Mouse (Mus musculus) adrenal gland, adult (tissue): ENCODE measurements around the gene Stam2.

Experiments
- DNase-seq, 2 experiments: peaks; one replicate each; pipeline ENCODE4 v3.0.0; 2022 to 2023; ENCODE audit warnings: low spot score in 1 of 2; ENCODE audit not compliant: inconsistent age in 2 of 2

Gene Stam2

GRCm38 (mm10) chr2:52732001-52732400 is 10.1 kb downstream of the Stam2 start:
- no peak for DNase-seq

- DNase-seq: no peak
Observed at GRCm38 (mm10) chr2:52730891-52731290, 11.2 kb downstream of the Stam2 start.

- peak in 1 of 2 experiments; percentile 30 for DNase-seq
Observed at GRCm38 (mm10) chr2:52720231-52721025, 21.7 kb downstream of the Stam2 start.

GRCm38 (mm10) chr2:52717076-52717475 is 25.0 kb downstream of the Stam2 start:
- DNase-seq: no peak

GRCm38 (mm10) chr2:52715538-52715937 is 26.5 kb downstream of the Stam2 start:
- DNase-seq: no peak

GRCm38 (mm10) chr2:52714111-52714510 is 28.0 kb downstream of the Stam2 start:
- DNase-seq: no peak

GRCm38 (mm10) chr2:52710804-52711203 is 31.3 kb downstream of the Stam2 start:
- DNase-seq: no peak

- DNase-seq: no peak
Observed at GRCm38 (mm10) chr2:52709417-52709816, 32.7 kb downstream of the Stam2 start.

- no peak for DNase-seq
Observed at GRCm38 (mm10) chr2:52701368-52702036, 40.6 kb downstream of the Stam2 start.

- DNase-seq: no peak
Observed at GRCm38 (mm10) chr2:52700352-52700751, 41.7 kb downstream of the Stam2 start.

- no peak for DNase-seq
Observed at GRCm38 (mm10) chr2:52694604-52695003, 47.5 kb downstream of the Stam2 start.

GRCm38 (mm10) chr2:52691745-52692144 is 50.3 kb downstream of the Stam2 start:
- no peak for DNase-seq

GRCm38 (mm10) chr2:52686601-52687000 is 55.5 kb downstream of the Stam2 start:
- DNase-seq: no peak

GRCm38 (mm10) chr2:52677589-52677988 is 64.5 kb downstream of the Stam2 start:
- DNase-seq: no peak

GRCm38 (mm10) chr2:52676913-52677303 is 65.2 kb downstream of the Stam2 start:
- DNase-seq: peak; percentile 11 to 30

GRCm38 (mm10) chr2:52676023-52676912 is 65.8 kb downstream of the Stam2 start, which contains the start of gene Cacnb4:
Gene Cacnb4 (minus strand): TSS chr2:52676831.
- DNase-seq: peak; percentile 44 to 68

- DNase-seq: peak; percentile 22 to 68
Observed at GRCm38 (mm10) chr2:52675278-52675987, 66.6 kb downstream of the Stam2 start.

- peak in 1 of 2 experiments; percentile 43 for DNase-seq
Observed at GRCm38 (mm10) chr2:52674886-52675277, 67.2 kb downstream of the Stam2 start.

- no peak for DNase-seq
Observed at GRCm38 (mm10) chr2:52673172-52673571, 68.9 kb downstream of the Stam2 start.

GRCm38 (mm10) chr2:52670733-52671132 is 71.3 kb downstream of the Stam2 start:
- no peak for DNase-seq

- DNase-seq: no peak
Observed at GRCm38 (mm10) chr2:52668480-52668879, 73.6 kb downstream of the Stam2 start.
